Mouse (Mus musculus) thymus, adult 2 months (tissue): ENCODE measurements at regions not wholly inside any gene's neighbourhood (a gene's known extent, or its start where the extent isn't known, plus 50 kb on each side); places are given as distances from the start of the nearest gene placed in this dataset.

ENCODE experiments used
- DNase-seq: peaks from one replicate; pipeline ENCODE4 v3.0.0; 2021
- H3K27ac ChIP-seq: fragments of 200-500 bp; 2 replicates; pipeline ENCODE4 v1.5.1; 2012; ENCODE audit warnings: low read length, control low read depth; ENCODE audit not compliant: control insufficient read depth, insufficient read depth
- H3K27me3 ChIP-seq: fragments of 200-500 bp; 2 replicates; pipeline ENCODE4 v1.6.1; 2012; ENCODE audit warnings: mild to moderate bottlenecking, low read length, moderate library complexity, mixed read lengths; ENCODE audit not compliant: control insufficient read depth, insufficient read depth
- H3K36me3 ChIP-seq: fragments of 200-500 bp; 2 replicates; pipeline ENCODE4 v1.6.1; 2012; ENCODE audit warnings: mild to moderate bottlenecking, low read length, moderate library complexity; ENCODE audit not compliant: control insufficient read depth, insufficient read depth
- H3K4me1 ChIP-seq: fragments of 200-500 bp; replicated peaks from 2 replicates; pipeline ENCODE4 v1.6.1; 2012; ENCODE audit warnings: low read length; ENCODE audit not compliant: control insufficient read depth, insufficient read depth
- H3K4me3 ChIP-seq: fragments of 200-500 bp; 2 replicates; pipeline ENCODE4 v1.5.1; 2012; ENCODE audit warnings: mild to moderate bottlenecking, low read length, control low read depth, moderate library complexity; ENCODE audit not compliant: control insufficient read depth, insufficient read depth
- CTCF ChIP-seq: fragments of 200-500 bp; IDR thresholded peaks from 2 replicates; pipeline ENCODE4 v1.5.1; 2012; ENCODE audit warnings: mild to moderate bottlenecking, control low read depth, low read length, moderate library complexity, borderline replicate concordance; ENCODE audit not compliant: control insufficient read depth, poor library complexity, insufficient read depth; ENCODE audit errors: extremely low read depth
- POLR2A ChIP-seq: fragments of 200-500 bp; IDR thresholded peaks from 2 replicates; pipeline ENCODE4 v1.6.1; 2012; ENCODE audit warnings: mild to moderate bottlenecking, low read length, control low read depth, moderate library complexity; ENCODE audit not compliant: control insufficient read depth, poor library complexity, insufficient read depth; ENCODE audit errors: extremely low read depth
- WGBS: fragments of 180-500 bp; shearing (Covaris S2); methylation state at CpG from one replicate; pipeline ENCODE4 v1.1.7; 2018; 5-methylcytosine and 5-hydroxymethylcytosine counted together

- Histone ChIP-seq H3K27me3 (no peaks in the 10 kb centered on the region), H3K4me1 (peaks cover 45% of the 10 kb centered on the region), H3K27ac (peak overlapping the region; percentile 88), H3K4me3 (no peak overlapping the region), H3K36me3 (no peaks in the 10 kb centered on the region)
- DNase-seq = no peak
- no peak for TF ChIP-seq POLR2A
- 52% methylated on average over 2 of the region's 2 CpGs for WGBS
These were observed 110.5 kb upstream of the Egln3 start for GRCm38 (mm10) chr12:54314153-54314552.

GRCm38 (mm10) chr12:54313211-54313845 is 109.7 kb upstream of the Egln3 start:
- peak; percentile 83 for DNase-seq
- H3K27ac ChIP-seq = peak overlapping the region; percentile 95

GRCm38 (mm10) chr12:54312522-54313210 is 109.0 kb upstream of the Egln3 start:
- Histone ChIP-seq H3K27ac (peak overlapping the region; percentile 89), H3K27me3 (no peaks in the 10 kb centered on the region), H3K4me3 (peak overlapping the region; percentile 53), H3K4me1 (peaks cover 48% of the 10 kb centered on the region), H3K36me3 (no peaks in the 10 kb centered on the region)
- no peak for TF ChIP-seq CTCF
- TF ChIP-seq POLR2A = no peak
- WGBS = 16% methylated on average over 14 of the region's 14 CpGs
- no peak for DNase-seq

More at GRCm38 (mm10) chr12:54313211-54313845, 109.7 kb upstream of the Egln3 start:
- under 1% methylated on average over 20 of the region's 20 CpGs for WGBS
- Histone ChIP-seq H3K27me3 (no peaks in the 10 kb centered on the region), H3K36me3 (no peaks in the 10 kb centered on the region), H3K4me1 (peaks cover 48% of the 10 kb centered on the region), H3K4me3 (peak overlapping the region; percentile 53)
- peak; percentile 58; the same call in 1 of the 2 replicates for TF ChIP-seq POLR2A
- peak; percentile 45; the same call in 1 of the 2 replicates for TF ChIP-seq CTCF

GRCm38 (mm10) chr12:54311896-54312521 is 108.3 kb upstream of the Egln3 start:
- H3K27me3 ChIP-seq = no peaks in the 10 kb centered on the region
- peak overlapping the region; percentile 89 for H3K27ac ChIP-seq
- H3K4me1 ChIP-seq = peaks cover 45% of the 10 kb centered on the region
- TF ChIP-seq POLR2A (no peak), CTCF (no peak)
- no peak overlapping the region for H3K4me3 ChIP-seq
- whole genome bisulfite sequencing = 68% methylated on average over 4 of the region's 4 CpGs
- peak; percentile 31 for DNase-seq
- no peaks in the 10 kb centered on the region for H3K36me3 ChIP-seq

GRCm38 (mm10) chr12:54309874-54310273 is 106.2 kb upstream of the Egln3 start:
- Histone ChIP-seq H3K27me3 (no peaks in the 10 kb centered on the region), H3K4me3 (no peak overlapping the region), H3K36me3 (no peaks in the 10 kb centered on the region), H3K4me1 (peaks cover 35% of the 10 kb centered on the region), H3K27ac (no peak overlapping the region)
- WGBS = 82% methylated on average over 4 of the region's 4 CpGs
- TF ChIP-seq CTCF = no peak
- TF ChIP-seq POLR2A = no peak
- DNase-seq = no peak

GRCm38 (mm10) chr12:54309219-54309618 is 105.6 kb upstream of the Egln3 start:
- Histone ChIP-seq H3K27me3 (no peaks in the 10 kb centered on the region), H3K4me3 (no peak overlapping the region), H3K27ac (no peak overlapping the region), H3K4me1 (peaks cover 30% of the 10 kb centered on the region), H3K36me3 (no peaks in the 10 kb centered on the region)
- TF ChIP-seq POLR2A = no peak
- TF ChIP-seq CTCF = no peak
- WGBS = 60% methylated on average over 6 of the region's 6 CpGs
- no peak for DNase-seq
